ENCODE assay signal across 21 mouse cellular contexts in the genomic region with DNA sequence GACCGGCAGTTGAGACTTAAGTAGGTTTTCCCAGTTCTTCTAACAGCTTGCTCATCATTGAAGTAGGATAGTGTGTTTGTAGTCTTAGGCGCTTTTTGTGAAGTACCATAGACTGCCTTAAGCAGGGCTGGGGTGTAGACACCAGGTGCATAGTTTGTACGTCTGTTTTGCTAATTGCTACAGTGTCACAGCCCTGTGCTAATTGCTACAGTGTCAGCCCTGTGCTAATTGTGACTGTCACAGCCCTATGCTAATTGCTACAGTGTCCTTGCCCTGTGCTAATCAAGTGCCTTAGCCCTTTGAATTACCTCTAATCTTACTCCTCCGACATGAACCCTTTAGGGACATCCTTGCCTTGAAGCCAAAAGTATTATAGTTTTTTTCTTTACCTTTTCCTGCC. TPM values are rescaled to one million over a fixed set of nuclear protein-coding genes. Genes with fewer than 3 reads are reported as not detected.
DNase-seq lines count a peak whose midpoint lies in the region; ATAC-seq and TF ChIP-seq lines count a peak whose summit lies in the region.
"Had no signal": no experiment of that assay in that cellular context is flagged by ENCODE, and none has a peak within 500 bp of the region (broad histone marks: within the 10 kb centered on the region; RNA-seq: fewer than 3 reads in every experiment).

No protein-coding gene starts in this region.

- H3K4me1 ChIP-seq in embryonic facial prominence, embryonic 11.5 days (ENCODE audit: control insufficient read depth, insufficient read depth, low read length) = no peaks in the 10 kb centered on the region
- no peaks in the 10 kb centered on the region for H3K4me1 ChIP-seq in embryonic facial prominence, embryonic 10.5 days
- peaks cover 7% of the 10 kb centered on the region; the same call in 1 of the 2 replicates for H3K4me1 ChIP-seq in midbrain, embryonic 13.5 days (replicated peaks)
- H3K4me1 ChIP-seq in midbrain, embryonic 14.5 days (ENCODE audit: control insufficient read depth, insufficient read depth, low read length) = no peaks in the 10 kb centered on the region
- H3K4me1 ChIP-seq in forebrain, embryonic 14.5 days (ENCODE audit: control insufficient read depth, insufficient read depth, low read length) = peaks cover 5% of the 10 kb centered on the region
- H3K4me1 ChIP-seq: heart, embryonic 10.5 days; hindbrain, embryonic 13.5 days had no signal

- 0 out of 2 replicates have a peak, but pooled peaks have one; percentile 48 for ATAC-seq in embryonic facial prominence, embryonic 11.5 days (replicated peaks; ENCODE audit: insufficient number of reproducible peaks, low FRiP score, low TSS enrichment, low read depth)
- ATAC-seq in midbrain, embryonic 13.5 days = peak; percentile 71
- ATAC-seq in midbrain, embryonic 14.5 days (ENCODE audit: low FRiP score, low TSS enrichment) = no peak
- 0 out of 2 replicates have a peak, but pooled peaks have one; percentile 40 for ATAC-seq in forebrain, embryonic 14.5 days
- ATAC-seq: CD4-positive, CD25-positive, alpha-beta regulatory T cell, adult 4 months; intestine, embryonic 16.5 days had no signal

- DNase-seq in embryonic facial prominence, embryonic 11.5 days (ENCODE audit: low spot score) = no peak
- no peak for DNase-seq in embryonic facial prominence, embryonic 10.5 days (ENCODE audit: low spot score)
- no peak for DNase-seq in midbrain, embryonic 14.5 days
- DNase-seq in brain, embryonic 14.5 days (ENCODE audit: low read depth) = peak; percentile 69
- peak; percentile 61 for DNase-seq in forebrain, embryonic 14.5 days (ENCODE audit: low spot score)
- DNase-seq in adrenal gland, adult 8-10 months = no peak
- DNase-seq in lung, postnatal 4 days = no peak
- DNase-seq: adrenal gland, postnatal 10 days; B cell, adult 2 months; cerebellum, adult 18-20 months; cerebellum, adult 9-11 months; cerebellum, postnatal 36 days; gastrocnemius, postnatal 36 days; heart, postnatal 10 days; heart, postnatal 4 days had no signal

- no peak overlapping the region for H3K4me3 ChIP-seq in embryonic facial prominence, embryonic 11.5 days (ENCODE audit: low read depth, low read length)
- no peak overlapping the region for H3K4me3 ChIP-seq in embryonic facial prominence, embryonic 10.5 days
- no peak overlapping the region for H3K4me3 ChIP-seq in midbrain, embryonic 13.5 days (replicated peaks)
- no peak overlapping the region for H3K4me3 ChIP-seq in midbrain, embryonic 14.5 days (replicated peaks; ENCODE audit: low read depth, low read length)
- H3K4me3 ChIP-seq in forebrain, embryonic 14.5 days (ENCODE audit: low read depth, low read length) = no peak overlapping the region
- H3K4me3 ChIP-seq: heart, embryonic 10.5 days; hindbrain, embryonic 13.5 days had no signal

- no peaks in the 10 kb centered on the region for H3K27me3 ChIP-seq in embryonic facial prominence, embryonic 11.5 days (ENCODE audit: control insufficient read depth, insufficient read depth, low read length)
- H3K27me3 ChIP-seq in embryonic facial prominence, embryonic 10.5 days (replicated peaks; ENCODE audit: low read depth, poor library complexity, severe bottlenecking) = no peaks in the 10 kb centered on the region
- H3K27me3 ChIP-seq in midbrain, embryonic 13.5 days = no peaks in the 10 kb centered on the region
- no peaks in the 10 kb centered on the region for H3K27me3 ChIP-seq in midbrain, embryonic 14.5 days (ENCODE audit: control insufficient read depth, insufficient read depth, low read length)
- H3K27me3 ChIP-seq in forebrain, embryonic 14.5 days (replicated peaks; ENCODE audit: control insufficient read depth, insufficient read depth, low read length) = no peaks in the 10 kb centered on the region
- H3K27me3 ChIP-seq: hindbrain, embryonic 13.5 days had no signal

- no peak overlapping the region for H3K9ac ChIP-seq in embryonic facial prominence, embryonic 11.5 days (replicated peaks; ENCODE audit: low read length)
- H3K9ac ChIP-seq in midbrain, embryonic 13.5 days (replicated peaks) = no peak overlapping the region
- H3K9ac ChIP-seq in midbrain, embryonic 14.5 days (replicated peaks; ENCODE audit: low read length) = no peak overlapping the region
- H3K9ac ChIP-seq in forebrain, embryonic 14.5 days (ENCODE audit: low read length) = no peak overlapping the region
- H3K9ac ChIP-seq: hindbrain, embryonic 13.5 days had no signal

- no peak for TF ChIP-seq CTCF in brain, embryonic 14.5 days (IDR thresholded peaks at IDR 0.05; ENCODE audit: borderline replicate concordance, extremely low read depth, insufficient read depth, insufficient read length)

- no peaks in the 10 kb centered on the region for H3K36me3 ChIP-seq in embryonic facial prominence, embryonic 11.5 days (replicated peaks; ENCODE audit: control insufficient read depth, insufficient read depth, low read depth, low read length)
- peaks cover 24% of the 10 kb centered on the region for H3K36me3 ChIP-seq in embryonic facial prominence, embryonic 10.5 days (replicated peaks)
- peaks cover 23% of the 10 kb centered on the region for H3K36me3 ChIP-seq in midbrain, embryonic 13.5 days
- H3K36me3 ChIP-seq in midbrain, embryonic 14.5 days (ENCODE audit: control insufficient read depth, insufficient read depth, low read length) = peaks cover 17% of the 10 kb centered on the region
- peaks cover 20% of the 10 kb centered on the region; the same call in 1 of the 2 replicates for H3K36me3 ChIP-seq in forebrain, embryonic 14.5 days (ENCODE audit: control insufficient read depth, insufficient read depth, low read length)

- H3K9me3 ChIP-seq in embryonic facial prominence, embryonic 11.5 days (replicated peaks; ENCODE audit: control insufficient read depth, low read length) = no peaks in the 10 kb centered on the region
- no peaks in the 10 kb centered on the region for H3K9me3 ChIP-seq in embryonic facial prominence, embryonic 10.5 days
- no peaks in the 10 kb centered on the region for H3K9me3 ChIP-seq in midbrain, embryonic 13.5 days
- no peaks in the 10 kb centered on the region for H3K9me3 ChIP-seq in midbrain, embryonic 14.5 days (ENCODE audit: control insufficient read depth, low read length)
- no peaks in the 10 kb centered on the region for H3K9me3 ChIP-seq in forebrain, embryonic 14.5 days (replicated peaks; ENCODE audit: control insufficient read depth, low read length)
- H3K9me3 ChIP-seq: G1E; heart, embryonic 10.5 days; hindbrain, embryonic 13.5 days had no signal

- H3K27ac ChIP-seq in embryonic facial prominence, embryonic 11.5 days (replicated peaks; ENCODE audit: low read depth, low read length) = no peak overlapping the region
- no peak overlapping the region for H3K27ac ChIP-seq in embryonic facial prominence, embryonic 10.5 days (replicated peaks)
- no peak overlapping the region for H3K27ac ChIP-seq in midbrain, embryonic 13.5 days
- H3K27ac ChIP-seq in midbrain, embryonic 14.5 days (replicated peaks; ENCODE audit: low read depth, low read length) = no peak overlapping the region
- H3K27ac ChIP-seq in forebrain, embryonic 14.5 days (ENCODE audit: low read depth, low read length) = no peak overlapping the region
- H3K27ac ChIP-seq: heart, embryonic 10.5 days; hindbrain, embryonic 13.5 days had no signal

- H3K4me2 ChIP-seq in embryonic facial prominence, embryonic 11.5 days (ENCODE audit: low read depth, low read length) = no peak overlapping the region
- H3K4me2 ChIP-seq in midbrain, embryonic 13.5 days (replicated peaks) = no peak overlapping the region
- no peak overlapping the region for H3K4me2 ChIP-seq in midbrain, embryonic 14.5 days (ENCODE audit: low read length)
- no peak overlapping the region for H3K4me2 ChIP-seq in forebrain, embryonic 14.5 days (ENCODE audit: low read length)
- H3K4me2 ChIP-seq: hindbrain, embryonic 13.5 days had no signal

- TF ChIP-seq POLR2A in brain, embryonic 14.5 days (IDR thresholded peaks at IDR 0.05; ENCODE audit: borderline replicate concordance, extremely low read depth, insufficient read depth, insufficient read length, poor library complexity, severe bottlenecking) = no peak

- WGBS in embryonic facial prominence, embryonic 11.5 days = 76% methylated on average over 4 of the region's 4 CpGs
- 76% methylated on average over 4 of the region's 4 CpGs for WGBS in embryonic facial prominence, embryonic 10.5 days
- 78% methylated on average over 4 of the region's 4 CpGs for WGBS in midbrain, embryonic 13.5 days
- WGBS in midbrain, embryonic 14.5 days = 75% methylated on average over 4 of the region's 4 CpGs
- WGBS in forebrain, embryonic 14.5 days = 38% methylated on average over 4 of the region's 4 CpGs

RNA-seq across cellular contexts. Expression of a gene that starts 24.8 kb away (rescaled TPM):
- 16.7 and 18.2 TPM in 2 replicates for polyA plus RNA-seq in embryonic facial prominence, embryonic 11.5 days (2014; fragmentation: Nextera tagmentation; extraction: Ambion mirVana)
- polyA plus RNA-seq in embryonic facial prominence, embryonic 10.5 days (2016; fragmentation: Nextera tagmentation; extraction: Ambion mirVana) = 8.4 and 10.2 TPM in 2 replicates
- 10.0 and 10.9 TPM in 2 replicates for polyA plus RNA-seq in midbrain, embryonic 13.5 days (2015; fragmentation: Nextera tagmentation; extraction: Ambion mirVana)
- 17.6 and 20.1 TPM in 2 replicates for polyA plus RNA-seq in midbrain, embryonic 14.5 days (2014; fragmentation: Nextera tagmentation; extraction: Ambion mirVana)
- 15.6 and 23.0 TPM in 2 replicates for polyA plus RNA-seq in brain, embryonic 14.5 days (2012; rRNA removed)
- 13.2 and 15.4 TPM in 2 replicates for polyA plus RNA-seq in forebrain, embryonic 14.5 days (2014; fragmentation: Nextera tagmentation; extraction: Ambion mirVana)
- total RNA-seq in adrenal gland, adult 8-10 months (2022) = 100 to 1,000 TPM in 1 of 4 experiments, 10 to 100 TPM in 3; 72.2 to 108 (median 96.0) TPM

Comparison
In these comparisons a context has a peak if more than half of its experiments do, and no peak if none do; other contexts are left out.
1. DNase-seq: peak in brain, embryonic 14.5 days (single experiment) and forebrain, embryonic 14.5 days (single experiment); none in embryonic facial prominence, embryonic 11.5 days (single experiment), embryonic facial prominence, embryonic 10.5 days (single experiment), midbrain, embryonic 14.5 days (single experiment), adrenal gland, adult 8-10 months (single experiment) and lung, postnatal 4 days (0 of 2).